Mouse (Mus musculus): ENCODE measurements at regions not wholly inside any gene's neighbourhood (a gene's known extent, or its start where the extent isn't known, plus 50 kb on each side); places are given as distances from the start of the nearest gene placed in this dataset.

- TF ChIP-seq POLR2A (IDR thresholded peaks at IDR 0.05; ENCODE audit: borderline replicate concordance, control insufficient read depth, low read depth, low read length) = no peak
- TF ChIP-seq CTCF (IDR thresholded peaks at IDR 0.05; ENCODE audit: control insufficient read depth, insufficient read depth, low read length) = no peak
Observed at GRCm38 (mm10) chr4:12769092-12769491, 597.3 kb upstream of the Fam92a start.

Measured in bone marrow, adult 2 months (tissue).